Mouse (Mus musculus) retina, embryonic 14.5 days (tissue): ENCODE measurements around the gene Irf2bpl.

Experiments used
- DNase-seq: peaks from one replicate; pipeline ENCODE4 v3.0.0-alpha.2; 2015; ENCODE audit warnings: low spot score

Irf2bpl gene

DNA sequence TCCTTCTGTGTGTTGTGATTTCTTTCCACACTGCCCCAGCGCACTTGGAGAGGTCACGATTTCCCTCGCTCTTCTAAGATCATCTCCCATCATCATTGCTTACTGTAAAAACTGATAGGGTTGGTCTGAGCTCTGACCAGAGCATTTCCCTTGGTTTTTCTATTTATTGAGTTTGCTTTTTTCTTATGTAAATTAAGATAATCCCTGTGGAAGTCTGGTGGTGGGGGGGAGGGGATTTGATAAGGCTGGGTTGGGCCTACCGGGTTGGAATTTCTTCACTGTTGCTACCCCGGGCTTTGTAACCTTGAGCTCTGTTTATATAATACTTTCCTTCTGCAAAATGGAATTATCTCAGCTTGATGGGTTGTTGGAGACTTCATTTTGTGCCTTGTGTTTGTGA, 1.1 kb upstream of the Irf2bpl start:
- DNase-seq, result no peak

DNA sequence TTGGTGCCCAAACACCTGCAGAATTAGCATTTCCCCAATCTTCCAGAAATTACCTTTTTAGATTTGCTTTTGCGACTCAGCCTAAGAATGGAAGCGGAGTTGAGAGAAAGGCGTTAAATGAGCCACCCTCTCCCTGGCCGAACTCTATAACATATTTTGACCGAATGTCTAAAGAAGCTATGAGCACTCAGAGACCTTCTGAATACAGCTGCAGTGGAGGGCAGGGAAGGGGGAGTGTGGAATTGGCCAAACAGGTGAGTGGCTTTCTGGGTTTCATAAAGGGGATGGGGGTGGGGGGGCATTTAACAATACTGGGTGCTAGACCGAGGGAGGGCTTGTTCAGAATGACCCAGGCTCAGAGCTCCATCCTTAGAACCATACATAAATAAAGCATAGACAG, 738 bp upstream of the Irf2bpl start:
- DNase-seq, result no peak

- DNase-seq, result peak; percentile 57
These were observed 1.1 kb downstream of the Irf2bpl start for GRCm38 (mm10) chr12:86883280-86884196.

DNA sequence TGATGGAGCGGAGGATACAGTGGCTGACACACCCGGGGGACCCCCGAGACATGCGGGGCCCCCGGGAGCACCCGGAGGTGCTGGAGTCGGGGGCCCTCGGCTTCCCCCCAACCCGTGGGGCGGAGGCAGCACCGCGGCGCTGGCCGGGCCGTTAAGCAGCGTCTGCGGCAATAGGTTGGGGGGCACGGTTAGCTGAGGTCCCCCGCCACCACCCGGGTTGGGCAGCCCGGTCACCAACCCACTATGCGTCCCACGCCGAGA, 1.6 kb downstream of the Irf2bpl start:
- DNase-seq, result no peak

- peak; percentile 64 for DNase-seq
These were observed 2.1 kb downstream of the Irf2bpl start for GRCm38 (mm10) chr12:86882279-86883018.

GRCm38 (mm10) chr12:86881809-86882278, 2.8 kb downstream of the Irf2bpl start:
- DNase-seq, result no peak

GRCm38 (mm10) chr12:86880090-86880723, 4.4 kb downstream of the Irf2bpl start:
- no peak for DNase-seq

DNA sequence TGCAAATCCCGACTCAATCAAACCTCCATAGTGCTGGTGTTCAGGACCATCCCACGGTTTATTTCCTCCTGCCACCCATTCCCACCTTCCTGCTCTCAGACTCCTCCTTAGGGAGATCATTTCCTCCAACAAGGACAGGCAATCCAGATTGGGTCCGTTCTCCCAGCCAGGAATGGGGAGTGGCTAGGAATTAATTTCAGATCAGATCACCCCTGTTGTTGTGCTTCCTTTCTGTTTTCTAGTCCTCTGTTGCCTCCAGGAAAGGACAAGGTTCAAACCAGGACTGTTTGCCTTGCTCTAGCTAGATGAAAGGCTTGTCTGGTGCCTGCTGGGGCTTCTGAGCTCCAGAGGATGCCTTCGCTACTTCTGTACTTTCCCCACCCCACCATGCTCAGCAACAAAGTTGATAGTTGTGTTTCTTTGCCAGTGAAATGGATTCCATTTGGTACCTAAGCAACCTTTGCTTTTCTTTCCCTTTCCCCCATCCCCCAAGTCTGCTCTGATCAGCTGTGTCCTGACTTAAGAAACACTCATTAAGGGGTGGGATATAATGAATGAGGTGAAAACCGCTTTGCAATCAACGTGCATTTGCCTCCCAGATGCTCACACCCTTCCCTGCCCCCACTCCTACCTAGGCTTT, 5.0 kb downstream of the Irf2bpl start:
- DNase-seq, result no peak

- DNase-seq, result no peak
These were observed 5.9 kb downstream of the Irf2bpl start for GRCm38 (mm10) chr12:86878426-86879353.

DNA sequence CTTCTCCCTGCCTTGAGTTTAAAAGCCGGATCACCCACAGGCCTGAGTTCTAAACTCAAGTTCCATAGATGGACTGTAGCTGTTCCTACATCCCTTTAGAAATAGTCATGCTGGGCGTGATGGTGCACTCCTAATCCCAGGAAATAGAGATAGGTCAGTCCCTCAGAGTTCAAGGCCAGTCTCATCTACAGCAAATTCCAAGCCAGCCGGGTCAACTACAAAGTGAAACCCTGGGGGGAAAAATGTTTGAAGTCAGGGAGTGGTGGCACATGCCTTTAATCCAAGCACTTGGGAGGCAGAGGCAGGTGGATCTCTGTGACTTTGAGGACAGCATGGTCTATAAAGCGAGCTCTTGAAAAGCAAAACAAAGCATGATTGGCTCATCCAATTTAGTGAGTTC, 7.6 kb downstream of the Irf2bpl start:
- DNase-seq, result no peak

DNA sequence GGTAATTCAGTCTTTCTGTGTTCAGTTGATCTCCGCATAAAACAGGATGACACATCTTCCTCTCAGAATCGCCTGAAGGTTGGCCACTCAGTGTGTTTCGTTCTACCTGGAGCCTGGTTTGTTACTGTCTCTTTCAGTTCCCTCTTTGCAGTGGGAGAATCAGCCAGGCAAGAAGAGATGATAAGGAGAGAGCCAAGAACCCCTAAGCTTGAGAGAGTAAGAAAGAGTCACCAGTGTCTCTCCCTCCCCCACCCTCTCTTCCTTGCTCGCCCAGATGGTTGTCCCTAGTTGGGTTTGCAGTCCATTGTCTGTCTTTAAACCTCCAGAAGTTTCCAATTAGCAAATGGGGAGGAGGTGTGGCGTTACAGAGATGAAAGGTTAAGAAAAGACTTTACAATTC, 8.5 kb downstream of the Irf2bpl start:
- no peak for DNase-seq

DNA sequence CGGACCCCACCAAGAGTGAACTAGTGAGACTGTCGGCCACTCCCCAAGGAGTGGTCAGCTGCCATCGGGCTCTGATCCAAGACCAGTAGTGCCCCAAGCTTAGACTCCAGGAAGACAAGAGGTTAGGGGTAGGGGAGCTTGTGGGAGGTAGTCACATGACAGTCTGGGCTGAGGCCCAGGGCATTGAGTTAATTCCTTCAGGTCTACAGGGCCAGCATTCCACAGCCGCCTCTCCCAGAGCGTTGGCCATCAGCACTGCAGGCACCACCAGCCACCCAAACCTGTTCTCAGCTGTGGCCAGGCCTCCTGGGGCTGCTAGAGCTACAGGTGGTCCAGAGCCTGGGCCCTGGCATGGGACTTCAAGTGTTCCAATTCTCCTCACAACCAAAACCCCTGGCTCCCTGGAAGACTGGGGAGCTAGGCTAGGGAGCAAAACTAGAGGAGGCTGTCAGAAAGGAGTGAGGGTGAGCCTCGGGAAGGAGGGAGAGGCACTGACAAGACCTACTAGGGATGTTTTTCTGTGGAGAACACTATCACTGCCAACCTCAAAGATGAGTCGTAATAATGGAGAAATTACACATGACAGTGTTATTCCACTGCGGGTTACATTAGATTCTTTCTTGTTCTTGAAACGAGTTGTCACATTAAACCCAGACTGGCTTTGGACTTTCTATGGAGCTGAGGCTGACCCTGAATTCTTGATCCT, 12.1 kb downstream of the Irf2bpl start:
- DNase-seq, result no peak

- no peak for DNase-seq
These were observed 12.8 kb downstream of the Irf2bpl start for GRCm38 (mm10) chr12:86871666-86872334.

- DNase-seq, result no peak
These were observed 13.6 kb downstream of the Irf2bpl start for GRCm38 (mm10) chr12:86870996-86871395.

DNA sequence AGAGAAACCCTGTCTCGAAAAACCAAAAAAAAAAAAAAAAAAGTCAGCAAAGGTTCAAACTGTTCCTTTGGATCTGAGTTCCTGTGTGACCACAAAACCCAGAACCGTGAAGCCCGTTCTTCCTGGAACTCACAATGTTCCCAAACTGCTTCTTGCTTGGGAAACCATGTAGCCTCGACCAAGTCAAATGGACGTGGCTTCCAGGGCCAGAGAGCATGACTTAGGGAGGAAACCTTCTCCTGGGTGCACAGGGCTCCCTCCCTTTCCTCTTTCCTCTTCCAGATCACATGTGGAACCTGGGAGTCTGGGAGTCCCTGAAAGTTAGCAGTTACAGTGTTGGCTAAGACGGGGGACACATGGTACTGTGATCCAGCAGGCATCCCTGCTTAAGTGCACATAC, 14.8 kb downstream of the Irf2bpl start:
- DNase-seq, result no peak

GRCm38 (mm10) chr12:86867271-86868223, 17.1 kb downstream of the Irf2bpl start:
- DNase-seq, result no peak

DNA sequence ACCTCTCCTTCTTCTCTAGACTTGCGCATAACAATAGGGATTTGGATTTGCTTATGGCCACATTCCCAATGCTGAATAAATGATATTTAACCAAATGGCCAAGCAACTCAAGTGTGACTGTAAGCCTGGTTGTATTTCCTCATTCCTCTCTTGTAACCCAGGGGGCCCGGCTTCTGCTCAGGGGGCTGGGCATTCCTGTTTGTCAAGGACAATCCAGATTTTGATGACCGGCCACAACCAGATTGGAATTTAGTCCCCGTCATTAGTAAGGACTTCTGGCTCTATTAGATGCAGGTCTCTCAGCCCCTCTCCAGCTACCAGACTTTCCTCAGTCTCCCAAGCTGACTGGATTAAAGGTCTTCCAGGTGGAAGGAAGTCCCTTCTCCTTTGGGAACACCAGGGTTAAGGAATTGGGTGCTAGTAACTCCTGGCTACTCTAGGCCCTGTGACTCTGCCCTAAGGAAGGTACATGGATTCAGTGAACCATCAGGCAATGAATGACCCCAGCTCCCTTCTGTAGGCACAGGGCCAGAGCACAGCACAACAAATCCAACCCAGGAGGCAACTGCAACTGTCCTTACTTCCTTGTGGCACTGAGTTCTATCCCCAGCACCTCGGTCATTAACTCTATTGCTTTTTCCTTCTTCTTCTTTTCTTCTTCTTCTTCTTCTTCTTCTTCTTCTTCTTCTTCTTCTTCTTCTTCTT, 20.1 kb downstream of the Irf2bpl start:
- DNase-seq, result no peak
